Mouse (Mus musculus) lung, postnatal 0 days (tissue): Measurements from ENCODE around the gene Camk1d.

Source experiments
- CTCF ChIP-seq: IDR thresholded peaks from 2 replicates; pipeline ENCODE4 v1.5.1; 2016; ENCODE audit warnings: antibody characterized with exemption, mild to moderate bottlenecking
- EP300 ChIP-seq: IDR thresholded peaks from 2 replicates; pipeline ENCODE4 v1.6.1; 2016; ENCODE audit warnings: antibody characterized with exemption, mild to moderate bottlenecking, control low read depth

- TF ChIP-seq CTCF (peak; percentile 67), EP300 (no peak)
Observed at GRCm38 (mm10) chr2:5403850-5404249, 310.5 kb downstream of the Camk1d start.
